Mouse (Mus musculus) T-helper 17 cell (primary cell): ENCODE results near the gene Ttpal.

Experiments used
- in situ Hi-C, 2 experiments: fragments of 300-600 bp; cut with MboI, MseI; formaldehyde crosslinking; loops; 1 replicate in 1 of 2; 2 replicates in 1 of 2; pipeline ENCODE4 v1.15.1; 2025; ENCODE audit warnings: high pct_unique_total_duplicates in 2 of 2

The Ttpal gene

DNA sequence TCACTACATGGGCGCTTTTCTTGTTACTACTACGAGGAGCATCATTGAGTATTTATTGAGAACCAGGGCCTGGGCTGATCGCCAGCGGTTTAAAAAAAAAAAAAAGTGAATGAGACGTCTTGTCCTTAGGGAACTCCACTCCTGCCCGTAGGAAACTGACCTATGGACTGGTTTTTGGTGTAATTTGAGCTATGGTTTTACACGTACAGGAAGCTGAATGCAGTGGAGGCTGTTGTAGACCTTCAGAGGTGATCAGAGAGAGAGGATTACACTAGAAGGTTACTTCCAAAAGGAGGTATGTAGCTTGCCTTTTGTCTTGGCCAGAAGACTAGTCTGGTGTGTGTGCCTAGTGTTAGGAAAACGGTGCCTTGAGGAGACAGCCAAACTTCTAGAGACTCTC lies 56.8 kb downstream of the Ttpal start:
- in situ Hi-C loops: no loop called here

DNA sequence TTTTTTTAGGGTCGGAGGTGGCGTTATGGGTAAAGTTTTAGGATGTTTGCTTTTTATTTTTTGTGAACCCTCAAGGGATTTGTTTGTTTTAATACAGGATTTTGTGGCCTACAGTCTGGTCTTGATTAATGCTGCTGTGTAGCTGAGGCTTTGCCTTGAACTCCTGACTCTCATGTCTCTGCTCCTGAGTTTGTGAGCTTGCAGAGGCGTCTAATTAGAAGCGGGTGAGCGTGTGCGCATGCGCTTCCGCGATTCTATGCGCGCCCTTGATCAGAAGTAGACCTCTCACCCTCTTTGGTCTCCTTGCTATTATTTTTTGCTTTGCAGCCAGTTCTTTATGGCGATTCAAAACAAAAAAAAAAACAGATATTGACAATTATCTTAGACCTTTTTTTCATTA lies 57.3 kb downstream of the Ttpal start:
- in situ Hi-C loops: no loop called here

DNA sequence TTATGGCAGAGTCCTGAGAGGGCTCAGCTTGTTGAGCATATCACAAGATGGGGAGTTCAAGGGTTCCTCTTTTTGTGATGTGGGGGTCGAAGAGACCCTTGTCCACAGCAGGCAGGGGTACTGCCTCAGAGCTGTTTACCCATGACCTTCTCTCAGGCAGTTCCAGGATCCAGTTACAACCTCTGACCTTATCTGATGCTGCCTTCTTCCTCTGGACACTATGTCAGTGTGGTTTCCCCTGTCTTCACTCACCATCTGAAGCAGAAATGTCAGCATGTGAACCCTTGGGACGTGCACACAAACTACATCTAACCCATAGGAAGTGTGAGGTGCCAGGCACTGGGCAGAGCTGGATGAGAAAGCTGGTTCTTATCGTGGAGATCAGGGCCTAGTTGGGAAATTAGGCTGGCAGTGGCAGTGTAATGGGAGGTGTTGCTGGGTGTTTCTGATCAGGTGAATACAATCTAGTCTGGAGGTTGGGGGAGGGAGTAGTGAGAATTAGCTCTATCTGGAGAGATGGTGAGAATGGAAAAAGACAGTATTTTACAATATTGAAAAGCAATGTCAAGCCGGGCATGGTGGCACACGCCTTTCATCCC lies 58.1 kb downstream of the Ttpal start:
- in situ Hi-C loops: no loop called here

DNA sequence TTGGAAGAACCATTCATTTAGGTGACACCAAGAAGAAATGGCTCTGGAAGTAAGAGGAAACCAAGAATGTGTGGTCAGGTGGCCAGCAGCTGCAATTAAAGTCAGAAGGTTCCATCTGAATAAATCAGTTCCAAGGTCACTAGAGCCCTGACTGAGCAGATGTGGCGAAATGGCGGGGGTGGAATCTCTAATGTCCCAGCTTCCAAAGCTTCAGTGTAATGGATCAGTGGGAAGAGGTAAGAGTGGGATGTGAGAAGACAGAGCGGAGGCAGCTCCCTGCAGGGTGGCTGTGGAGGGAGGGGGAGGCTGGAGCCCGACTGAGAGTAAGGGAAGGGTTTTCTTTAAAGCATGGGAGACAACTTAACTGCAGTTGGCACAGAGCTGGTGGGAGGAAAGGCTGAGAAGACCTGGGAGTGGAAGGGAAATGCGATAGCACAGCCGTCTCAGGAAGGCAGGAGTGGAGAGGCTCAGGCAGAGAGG lies 59.3 kb downstream of the Ttpal start:
- in situ Hi-C loops: no loop called here

DNA sequence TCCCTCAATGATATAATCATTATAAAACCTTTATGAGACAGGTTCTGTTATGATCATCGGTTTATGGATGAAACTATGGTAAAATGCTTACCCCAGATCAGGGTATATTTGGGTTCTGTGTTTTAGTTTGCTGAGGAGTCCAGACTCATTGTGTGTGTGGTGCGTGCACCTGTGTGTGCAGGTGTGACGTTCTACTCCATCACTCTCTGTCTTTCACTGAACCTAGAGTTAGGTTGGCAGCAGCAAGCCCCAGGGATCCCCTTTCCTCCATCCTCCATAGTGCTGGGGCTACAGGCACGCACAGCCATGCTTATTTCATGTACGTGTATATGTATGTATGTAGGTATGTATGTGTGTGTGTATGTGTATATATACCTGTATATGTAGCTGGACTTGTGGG lies 60.0 kb downstream of the Ttpal start:
- in situ Hi-C loops: no loop called here

DNA sequence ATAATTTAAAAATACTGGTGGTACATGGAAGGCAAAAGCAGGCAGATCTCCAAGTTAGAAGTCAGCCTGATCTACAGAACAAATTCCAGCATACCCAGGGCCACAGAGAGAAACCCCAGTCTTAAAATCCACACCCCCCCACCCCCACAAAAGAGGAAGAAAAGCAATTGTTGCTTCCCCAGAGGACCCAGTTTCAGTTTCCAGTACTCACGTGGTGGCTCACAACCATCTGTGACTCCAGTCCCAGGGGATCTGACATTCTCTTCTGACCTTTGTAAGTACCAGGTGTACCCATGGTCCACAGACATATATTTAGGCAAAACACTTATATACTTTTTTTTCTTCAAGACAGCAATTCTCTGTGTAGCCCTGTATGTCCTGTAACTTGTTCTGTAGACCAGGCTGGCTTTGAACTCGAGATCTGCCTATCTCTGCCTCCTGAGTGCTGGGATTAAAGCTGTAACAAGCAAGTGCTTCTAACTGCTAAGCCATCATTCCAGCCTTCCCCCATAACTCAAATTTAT lies 60.6 kb downstream of the Ttpal start:
- in situ Hi-C loops: no loop called here

DNA sequence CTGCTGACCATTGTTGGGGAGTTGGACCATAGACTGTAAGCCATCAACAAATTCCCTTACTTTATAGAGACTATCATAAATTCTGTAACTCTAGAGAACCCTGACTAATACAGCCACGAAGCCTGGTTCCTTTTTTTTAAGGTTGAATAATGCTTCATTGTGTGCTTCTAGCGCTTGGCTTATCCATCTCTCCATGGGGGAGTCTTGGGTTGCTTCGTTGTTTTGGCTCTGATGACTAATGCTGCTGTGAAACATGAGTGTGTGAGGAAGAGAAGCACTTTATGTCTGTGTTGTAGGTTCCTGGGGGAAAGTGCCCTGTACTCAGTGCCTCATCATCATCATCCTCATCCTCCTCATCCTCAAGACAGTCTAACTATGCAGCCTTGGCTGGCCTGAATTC lies 61.8 kb downstream of the Ttpal start:
- in situ Hi-C loops: no loop called here

DNA sequence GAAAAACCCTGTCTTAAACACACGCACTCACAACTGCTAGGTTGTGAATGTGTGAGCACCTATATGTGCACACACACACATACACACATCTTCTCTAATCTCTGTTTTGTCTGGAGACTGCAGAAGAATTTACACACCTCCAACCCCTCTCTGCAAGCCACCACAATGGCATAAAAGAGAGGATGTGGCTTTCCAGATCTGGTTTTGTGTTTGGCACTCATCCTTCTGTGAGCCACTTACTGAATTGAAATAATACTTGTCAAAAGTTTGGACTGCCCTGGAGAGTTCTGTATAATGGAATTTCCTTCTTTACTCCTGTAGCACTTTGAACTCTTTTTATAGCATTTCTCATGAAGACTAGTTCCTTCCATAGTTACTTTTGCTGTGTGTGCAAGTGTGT lies 64.9 kb downstream of the Ttpal start:
- in situ Hi-C loops: no loop called here
